Mouse (Mus musculus): ENCODE data around the gene Cadps2. TPM values are rescaled to one million over a fixed set of nuclear protein-coding genes. Genes with fewer than 3 reads are reported as not detected.
A peak's percentile ranks its signal among the peaks of the same experiment; 100 is the strongest.

Gene Cadps2
- polyA plus RNA-seq, 1 experiment from 2014 or later = 4.3 TPM

DNA sequence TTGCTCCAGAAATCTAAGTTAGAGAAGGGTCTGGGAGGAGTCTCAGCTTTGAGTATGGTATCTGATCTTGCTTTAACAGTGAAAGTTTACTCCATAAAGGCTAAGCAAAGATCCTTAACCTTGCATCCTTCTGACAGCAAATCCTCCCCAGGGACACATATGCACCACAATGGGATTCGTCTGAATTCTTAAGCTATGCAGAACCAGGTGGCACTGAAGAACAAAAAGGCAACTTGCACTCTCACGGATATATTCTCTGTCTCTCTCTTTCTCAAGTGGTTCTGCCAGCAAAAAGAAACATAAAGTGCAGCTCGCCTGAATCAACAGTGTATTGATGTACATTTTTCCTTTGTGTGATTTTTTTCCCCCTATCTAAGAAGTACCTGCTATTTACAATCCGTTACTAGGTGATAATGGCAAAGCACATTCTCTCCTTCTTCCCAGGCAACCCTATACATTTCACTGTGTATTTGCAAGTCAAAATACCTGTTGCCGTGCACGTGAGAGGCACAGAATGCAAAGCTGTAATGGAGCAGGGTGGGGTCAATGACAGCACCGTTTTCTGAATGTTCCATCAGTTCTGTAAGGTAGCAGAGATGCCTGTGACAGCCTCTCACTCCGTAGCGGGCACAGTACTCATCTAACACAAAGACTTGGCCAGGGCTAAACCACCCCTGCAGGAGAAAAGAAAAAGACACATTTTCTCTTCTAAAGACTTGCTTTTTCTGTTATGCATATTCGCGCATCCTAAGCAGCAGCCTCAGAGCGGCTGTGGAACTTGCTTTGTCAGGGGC lies 428.8 kb downstream of the Cadps2 start:
- peak; percentile 54; the same call in 1 of the 2 replicates for ATAC-seq
- Histone ChIP-seq H3K9ac (ENCODE audit: low read length) (no peak overlapping the region), H3K27ac (ENCODE audit: low read depth, low read length) (no peak overlapping the region), H3K36me3 (ENCODE audit: control insufficient read depth, insufficient read depth, low read length) (no peaks in the 10 kb centered on the region), H3K9me3 (replicated peaks; ENCODE audit: control insufficient read depth, low read length) (no peaks in the 10 kb centered on the region), H3K4me1 (ENCODE audit: control insufficient read depth, insufficient read depth, low read length) (peaks cover 3% of the 10 kb centered on the region), H3K27me3 (replicated peaks; ENCODE audit: control insufficient read depth, insufficient read depth, low read length) (no peaks in the 10 kb centered on the region; the same call in 1 of the 2 replicates), H3K4me3 (ENCODE audit: low read depth, low read length) (no peak overlapping the region), H3K4me2 (ENCODE audit: low read length) (peak overlapping the region; percentile 34)
- 7% methylated on average over 12 of the region's 12 CpGs for WGBS
- peak; percentile 19 for DNase-seq (ENCODE audit: low spot score)

DNA sequence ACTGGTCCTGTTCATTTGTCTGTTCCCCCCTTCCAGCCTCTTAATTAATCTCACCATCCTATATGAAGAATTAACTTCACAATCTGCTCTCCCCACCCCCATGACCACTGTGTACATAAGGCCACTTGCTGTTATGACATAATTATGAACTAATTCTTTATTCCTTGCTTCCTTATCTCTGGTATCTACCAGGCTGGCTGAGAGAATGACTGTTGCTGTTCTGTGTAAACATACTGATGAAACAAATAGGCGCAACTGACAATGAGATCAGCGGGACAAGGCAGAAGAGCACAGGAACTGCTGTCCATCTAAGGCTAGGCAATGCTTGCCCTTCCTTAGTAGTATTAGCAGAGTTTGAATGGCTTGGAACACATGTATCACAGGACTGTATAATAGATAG lies 445.1 kb downstream of the Cadps2 start:
- Histone ChIP-seq H3K4me1 (ENCODE audit: control insufficient read depth, insufficient read depth, low read length) (no peaks in the 10 kb centered on the region), H3K27ac (ENCODE audit: low read depth, low read length) (no peak overlapping the region), H3K36me3 (ENCODE audit: control insufficient read depth, insufficient read depth, low read length) (no peaks in the 10 kb centered on the region), H3K9me3 (replicated peaks; ENCODE audit: control insufficient read depth, low read length) (no peaks in the 10 kb centered on the region), H3K4me2 (ENCODE audit: low read length) (no peak overlapping the region), H3K4me3 (ENCODE audit: low read depth, low read length) (no peak overlapping the region), H3K27me3 (replicated peaks; ENCODE audit: control insufficient read depth, insufficient read depth, low read length) (no peaks in the 10 kb centered on the region; the same call in none of the 2 replicates), H3K9ac (ENCODE audit: low read length) (no peak overlapping the region)
- DNase-seq (ENCODE audit: low spot score) = no peak
- no peak for ATAC-seq
- WGBS = 96% methylated on average over 2 of the region's 2 CpGs

DNA sequence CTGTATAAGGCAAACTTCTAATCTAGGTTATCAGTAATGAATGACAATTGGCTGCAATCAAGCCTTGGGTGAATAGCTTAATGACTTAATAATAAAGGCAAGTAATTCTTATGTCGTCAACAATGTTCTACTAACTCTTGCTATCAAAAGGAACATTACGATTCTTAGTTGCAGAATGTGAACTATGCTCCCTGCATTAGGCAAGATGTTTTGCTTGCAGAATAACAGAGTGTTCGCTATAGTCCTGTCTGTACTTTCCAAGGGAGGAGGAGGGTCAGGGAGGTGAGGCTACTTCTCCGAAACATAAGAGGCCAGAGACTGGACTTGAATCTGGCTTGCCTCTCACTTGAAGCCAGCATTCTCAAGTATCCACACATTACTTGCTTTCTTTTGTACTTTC lies 446.5 kb downstream of the Cadps2 start:
- H3K4me2 ChIP-seq (ENCODE audit: low read length) = no peak overlapping the region
- ATAC-seq (no peak), DNase-seq (ENCODE audit: low spot score) (no peak)
- H3K27ac ChIP-seq (ENCODE audit: low read depth, low read length) = no peak overlapping the region
- no peaks in the 10 kb centered on the region for H3K9me3 ChIP-seq (replicated peaks; ENCODE audit: control insufficient read depth, low read length)
- 85% methylated on average over 4 of the region's 4 CpGs for WGBS
- H3K9ac ChIP-seq (ENCODE audit: low read length) = no peak overlapping the region
- H3K4me3 ChIP-seq (ENCODE audit: low read depth, low read length) = no peak overlapping the region
- H3K27me3 ChIP-seq (replicated peaks; ENCODE audit: control insufficient read depth, insufficient read depth, low read length) = no peaks in the 10 kb centered on the region; the same call in none of the 2 replicates
- H3K36me3 ChIP-seq (ENCODE audit: control insufficient read depth, insufficient read depth, low read length) = no peaks in the 10 kb centered on the region
- no peaks in the 10 kb centered on the region for H3K4me1 ChIP-seq (ENCODE audit: control insufficient read depth, insufficient read depth, low read length)

DNA sequence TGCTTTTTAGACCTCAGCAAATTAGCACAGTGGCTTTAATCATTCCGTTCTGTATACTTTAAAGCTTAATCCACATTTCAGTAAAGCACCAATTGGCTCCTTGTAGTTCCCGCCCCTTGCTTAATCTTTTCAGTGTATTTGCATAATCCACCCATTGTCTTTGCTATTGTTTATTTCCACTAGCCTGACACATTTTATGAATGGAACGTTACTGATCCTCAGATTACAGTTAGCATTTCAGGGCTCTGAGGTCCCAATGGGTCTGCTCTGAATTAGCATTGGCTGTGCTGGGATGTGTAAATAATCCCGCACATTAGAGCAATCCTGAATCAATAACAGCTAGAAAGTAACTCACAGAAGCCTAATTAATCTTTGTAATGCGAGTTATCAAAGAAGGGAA lies 452.5 kb downstream of the Cadps2 start:
- H3K27ac ChIP-seq (ENCODE audit: low read depth, low read length) = no peak overlapping the region
- H3K9me3 ChIP-seq (replicated peaks; ENCODE audit: control insufficient read depth, low read length) = no peaks in the 10 kb centered on the region
- H3K4me2 ChIP-seq (ENCODE audit: low read length) = no peak overlapping the region
- peak; percentile 57 for DNase-seq (ENCODE audit: low spot score)
- H3K36me3 ChIP-seq (ENCODE audit: control insufficient read depth, insufficient read depth, low read length) = no peaks in the 10 kb centered on the region
- ATAC-seq = peak; percentile 36; the same call in 1 of the 2 replicates
- H3K27me3 ChIP-seq (replicated peaks; ENCODE audit: control insufficient read depth, insufficient read depth, low read length) = peaks cover 12% of the 10 kb centered on the region
- WGBS = 5% methylated on average over 5 of the region's 5 CpGs
- H3K4me1 ChIP-seq (ENCODE audit: control insufficient read depth, insufficient read depth, low read length) = peaks cover 13% of the 10 kb centered on the region
- H3K4me3 ChIP-seq (ENCODE audit: low read depth, low read length) = no peak overlapping the region
- H3K9ac ChIP-seq (ENCODE audit: low read length) = no peak overlapping the region

DNA sequence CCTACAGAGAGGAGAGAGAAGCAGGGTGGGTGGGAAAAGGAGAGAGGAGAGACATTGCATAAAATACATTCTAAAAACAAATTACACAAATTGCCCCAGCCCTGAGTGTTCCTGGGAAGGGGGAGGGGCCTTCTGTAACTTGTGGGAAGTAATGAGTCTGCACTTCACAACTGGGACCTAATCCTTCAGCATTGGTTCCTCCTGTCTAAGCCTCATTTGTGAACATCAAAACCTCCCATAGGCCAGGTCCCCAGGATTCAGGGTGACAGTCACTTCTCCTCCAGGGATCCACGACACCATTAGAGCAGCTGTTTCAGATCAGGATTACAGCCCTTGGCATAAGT lies 456.2 kb downstream of the Cadps2 start:
- 0% methylated on average over 1 of the region's 1 CpGs for WGBS
- H3K9ac ChIP-seq (ENCODE audit: low read length) = no peak overlapping the region
- DNase-seq (ENCODE audit: low spot score) (no peak), ATAC-seq (peak; percentile 78)
- no peak overlapping the region for H3K27ac ChIP-seq (ENCODE audit: low read depth, low read length)
- no peaks in the 10 kb centered on the region for H3K36me3 ChIP-seq (ENCODE audit: control insufficient read depth, insufficient read depth, low read length)
- no peak overlapping the region for H3K4me3 ChIP-seq (ENCODE audit: low read depth, low read length)
- H3K9me3 ChIP-seq (replicated peaks; ENCODE audit: control insufficient read depth, low read length) = no peaks in the 10 kb centered on the region
- peaks cover 18% of the 10 kb centered on the region for H3K27me3 ChIP-seq (replicated peaks; ENCODE audit: control insufficient read depth, insufficient read depth, low read length)
- peaks cover 13% of the 10 kb centered on the region for H3K4me1 ChIP-seq (ENCODE audit: control insufficient read depth, insufficient read depth, low read length)
- peak overlapping the region; percentile 41 for H3K4me2 ChIP-seq (ENCODE audit: low read length)

DNA sequence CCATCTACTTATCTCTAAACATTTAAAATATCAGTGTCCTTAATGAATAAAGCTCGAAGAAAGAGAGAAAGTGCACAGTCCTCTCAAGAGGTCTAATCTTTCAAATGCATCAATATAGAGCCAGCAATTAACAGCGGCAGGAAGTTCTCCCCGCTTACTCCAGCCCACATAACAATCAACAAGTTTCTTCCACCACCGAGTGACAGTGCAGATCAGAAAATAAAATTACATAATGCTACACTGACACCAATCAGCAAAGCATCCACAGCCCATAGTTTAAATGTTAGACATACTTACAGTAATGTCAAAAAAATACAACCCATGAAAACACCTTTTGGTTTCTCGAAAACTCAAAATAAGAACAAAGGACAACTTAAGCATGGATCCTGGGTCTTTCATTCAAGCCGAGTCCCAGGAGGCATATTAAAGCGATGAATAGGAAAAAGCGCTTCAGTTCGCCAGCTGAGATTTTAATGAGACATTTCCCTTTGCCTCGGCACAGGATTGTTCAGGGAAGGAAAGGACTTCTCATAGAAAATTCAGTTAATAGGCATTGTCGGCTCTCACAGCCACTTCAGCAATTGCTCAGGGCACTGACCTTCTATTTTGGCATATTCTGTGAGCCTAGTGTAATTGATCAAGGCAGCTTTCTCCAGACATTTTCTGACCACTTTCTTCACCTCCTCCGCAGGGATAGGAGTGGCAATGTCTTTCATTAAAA lies 456.8 kb downstream of the Cadps2 start:
- no peak overlapping the region for H3K9ac ChIP-seq (ENCODE audit: low read length)
- no peaks in the 10 kb centered on the region for H3K9me3 ChIP-seq (replicated peaks; ENCODE audit: control insufficient read depth, low read length)
- DNase-seq (ENCODE audit: low spot score) (peak; percentile 89), ATAC-seq (peak; percentile 85)
- no peak overlapping the region for H3K4me3 ChIP-seq (ENCODE audit: low read depth, low read length)
- H3K27ac ChIP-seq (ENCODE audit: low read depth, low read length) = no peak overlapping the region
- H3K4me1 ChIP-seq (ENCODE audit: control insufficient read depth, insufficient read depth, low read length) = peaks cover 13% of the 10 kb centered on the region
- H3K4me2 ChIP-seq (ENCODE audit: low read length) = peak overlapping the region; percentile 41
- no peaks in the 10 kb centered on the region for H3K36me3 ChIP-seq (ENCODE audit: control insufficient read depth, insufficient read depth, low read length)
- peaks cover 18% of the 10 kb centered on the region for H3K27me3 ChIP-seq (replicated peaks; ENCODE audit: control insufficient read depth, insufficient read depth, low read length)
- WGBS = 1% methylated on average over 12 of the region's 12 CpGs

DNA sequence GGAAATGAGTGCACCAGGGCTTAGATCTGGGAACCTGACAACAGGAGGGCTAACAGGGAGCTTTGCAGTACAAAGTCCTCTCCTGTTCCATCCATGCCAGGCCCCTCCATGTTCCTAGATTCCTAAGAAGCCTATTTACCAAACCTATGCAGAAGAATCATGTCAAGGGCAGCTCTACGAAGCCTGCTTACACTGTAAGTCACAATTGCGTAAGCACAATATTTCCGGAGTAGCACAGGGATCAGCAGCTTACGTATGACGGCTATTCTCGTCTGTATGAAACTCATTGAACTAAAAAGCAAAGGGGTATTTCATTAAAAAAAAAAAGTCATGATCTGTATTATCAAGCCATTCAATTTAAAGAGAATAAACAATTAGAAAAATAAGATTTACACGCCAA lies 462.9 kb downstream of the Cadps2 start:
- Histone ChIP-seq H3K27me3 (replicated peaks; ENCODE audit: control insufficient read depth, insufficient read depth, low read length) (peaks cover 7% of the 10 kb centered on the region; the same call in 1 of the 2 replicates), H3K4me1 (ENCODE audit: control insufficient read depth, insufficient read depth, low read length) (no peaks in the 10 kb centered on the region), H3K4me3 (ENCODE audit: low read depth, low read length) (no peak overlapping the region), H3K4me2 (ENCODE audit: low read length) (no peak overlapping the region), H3K9me3 (replicated peaks; ENCODE audit: control insufficient read depth, low read length) (no peaks in the 10 kb centered on the region), H3K36me3 (ENCODE audit: control insufficient read depth, insufficient read depth, low read length) (no peaks in the 10 kb centered on the region), H3K9ac (ENCODE audit: low read length) (no peak overlapping the region), H3K27ac (ENCODE audit: low read depth, low read length) (no peak overlapping the region)
- no peak for ATAC-seq
- WGBS = 92% methylated on average over 7 of the region's 7 CpGs
- DNase-seq (ENCODE audit: low spot score) = no peak

DNA sequence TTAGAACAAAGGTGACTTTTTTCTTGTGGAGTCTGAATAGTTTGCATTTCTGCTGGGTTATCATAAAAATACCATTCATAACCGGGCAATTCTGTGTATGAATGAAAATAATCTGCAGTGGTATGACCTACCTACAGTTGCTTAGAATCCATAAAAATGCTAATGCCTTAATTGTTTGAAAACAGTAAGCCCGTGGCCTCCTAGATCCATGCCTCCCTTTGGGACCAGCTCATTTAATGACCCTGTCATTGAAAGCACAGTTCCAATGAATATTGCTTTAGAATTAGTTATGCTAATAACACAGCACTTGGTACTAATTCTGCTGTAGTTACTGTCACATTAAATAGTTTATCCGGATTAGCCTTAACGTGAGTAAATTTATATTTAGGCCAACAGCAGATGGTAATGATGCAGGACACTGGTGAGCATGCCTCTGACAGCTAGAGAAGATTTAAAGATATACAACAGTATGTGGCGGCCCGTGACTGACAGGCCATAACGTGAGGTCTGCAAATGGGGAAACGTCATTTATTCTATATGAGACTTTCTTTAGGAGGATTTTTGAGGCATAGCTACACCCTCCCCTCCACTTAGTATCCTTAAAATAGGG lies 477.3 kb downstream of the Cadps2 start:
- Histone ChIP-seq H3K27ac (ENCODE audit: low read depth, low read length) (no peak overlapping the region), H3K4me3 (ENCODE audit: low read depth, low read length) (no peak overlapping the region), H3K4me1 (ENCODE audit: control insufficient read depth, insufficient read depth, low read length) (no peaks in the 10 kb centered on the region), H3K9me3 (replicated peaks; ENCODE audit: control insufficient read depth, low read length) (no peaks in the 10 kb centered on the region), H3K27me3 (replicated peaks; ENCODE audit: control insufficient read depth, insufficient read depth, low read length) (no peaks in the 10 kb centered on the region), H3K4me2 (ENCODE audit: low read length) (no peak overlapping the region), H3K36me3 (ENCODE audit: control insufficient read depth, insufficient read depth, low read length) (no peaks in the 10 kb centered on the region), H3K9ac (ENCODE audit: low read length) (no peak overlapping the region)
- DNase-seq (ENCODE audit: low spot score) (no peak), ATAC-seq (no peak)
- 35% methylated on average over 8 of the region's 8 CpGs for WGBS

DNA sequence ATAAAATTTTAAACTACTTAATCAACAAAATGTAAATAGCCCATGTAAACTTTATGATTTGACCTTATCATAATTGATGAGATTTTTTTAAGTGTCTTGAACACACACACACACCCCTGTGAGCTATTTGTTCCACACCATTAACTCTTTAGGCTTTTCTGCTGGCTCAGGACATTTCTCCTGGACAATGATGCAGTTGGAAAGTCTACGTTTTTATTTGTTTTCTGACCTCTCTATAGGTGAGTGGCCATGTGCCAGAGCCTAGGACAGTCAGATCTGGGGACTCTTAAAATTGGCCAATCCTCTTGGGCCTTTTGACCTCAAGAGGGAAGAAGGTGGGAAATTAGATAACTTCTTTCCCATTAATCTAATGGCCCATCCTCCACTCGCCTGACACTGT lies 478.6 kb downstream of the Cadps2 start:
- Histone ChIP-seq H3K27ac (ENCODE audit: low read depth, low read length) (no peak overlapping the region), H3K9ac (ENCODE audit: low read length) (no peak overlapping the region), H3K36me3 (ENCODE audit: control insufficient read depth, insufficient read depth, low read length) (no peaks in the 10 kb centered on the region), H3K4me3 (ENCODE audit: low read depth, low read length) (no peak overlapping the region), H3K4me1 (ENCODE audit: control insufficient read depth, insufficient read depth, low read length) (no peaks in the 10 kb centered on the region), H3K9me3 (replicated peaks; ENCODE audit: control insufficient read depth, low read length) (no peaks in the 10 kb centered on the region), H3K4me2 (ENCODE audit: low read length) (no peak overlapping the region), H3K27me3 (replicated peaks; ENCODE audit: control insufficient read depth, insufficient read depth, low read length) (no peaks in the 10 kb centered on the region)
- ATAC-seq (no peak), DNase-seq (ENCODE audit: low spot score) (no peak)
- WGBS = 64% methylated on average over 2 of the region's 2 CpGs

Measured in forebrain, embryonic 14.5 days (tissue).